7 mouse cellular contexts compared by ENCODE assay signal in genomic region chr10:100152821-100153220, GRCm38 (mm10).
DNase-seq lines count a peak whose midpoint lies in the region; ATAC-seq lines count a peak whose summit lies in the region.

No protein-coding gene starts in this region.

- 61% methylated on average over 5 of the region's 5 CpGs for WGBS in liver, embryonic 11.5 days
- WGBS in hindbrain, embryonic 16.5 days, result 46% methylated on average over 5 of the region's 5 CpGs
- 54% methylated on average over 5 of the region's 5 CpGs for WGBS in midbrain, embryonic 14.5 days

- H3K9me3 ChIP-seq in liver, embryonic 11.5 days (ENCODE audit: control insufficient read depth, low read length), result no peaks in the 10 kb centered on the region
- H3K9me3 ChIP-seq in hindbrain, embryonic 16.5 days (ENCODE audit: control insufficient read depth, low read length), result no peaks in the 10 kb centered on the region
- H3K9me3 ChIP-seq in midbrain, embryonic 14.5 days (ENCODE audit: control insufficient read depth, low read length), result no peaks in the 10 kb centered on the region

- H3K27me3 ChIP-seq in liver, embryonic 11.5 days (replicated peaks; ENCODE audit: control insufficient read depth, insufficient read depth, low read length), result no peaks in the 10 kb centered on the region
- H3K27me3 ChIP-seq in hindbrain, embryonic 16.5 days (replicated peaks; ENCODE audit: control insufficient read depth, insufficient read depth, low read length), result no peaks in the 10 kb centered on the region
- H3K27me3 ChIP-seq in midbrain, embryonic 14.5 days (ENCODE audit: control insufficient read depth, insufficient read depth, low read length), result no peaks in the 10 kb centered on the region

- no peak overlapping the region for H3K27ac ChIP-seq in liver, embryonic 11.5 days (ENCODE audit: low read depth, low read length)
- no peak overlapping the region for H3K27ac ChIP-seq in hindbrain, embryonic 16.5 days (ENCODE audit: low read depth, low read length)
- no peak overlapping the region for H3K27ac ChIP-seq in midbrain, embryonic 14.5 days (replicated peaks; ENCODE audit: low read depth, low read length)

- no peaks in the 10 kb centered on the region for H3K4me1 ChIP-seq in liver, embryonic 11.5 days (replicated peaks; ENCODE audit: control insufficient read depth, insufficient read depth, low read length)
- H3K4me1 ChIP-seq in hindbrain, embryonic 16.5 days (ENCODE audit: control insufficient read depth, insufficient read depth, low read depth, low read length), result no peaks in the 10 kb centered on the region
- H3K4me1 ChIP-seq in midbrain, embryonic 14.5 days (ENCODE audit: control insufficient read depth, insufficient read depth, low read length), result no peaks in the 10 kb centered on the region

- H3K4me2 ChIP-seq in liver, embryonic 11.5 days, result no peak overlapping the region
- H3K4me2 ChIP-seq in hindbrain, embryonic 16.5 days (ENCODE audit: low read length), result no peak overlapping the region
- no peak overlapping the region for H3K4me2 ChIP-seq in midbrain, embryonic 14.5 days (ENCODE audit: low read length)

- no peaks in the 10 kb centered on the region for H3K36me3 ChIP-seq in liver, embryonic 11.5 days (ENCODE audit: control insufficient read depth, insufficient read depth, low read length)
- no peaks in the 10 kb centered on the region for H3K36me3 ChIP-seq in hindbrain, embryonic 16.5 days (ENCODE audit: control insufficient read depth, insufficient read depth, low read length)
- H3K36me3 ChIP-seq in midbrain, embryonic 14.5 days (ENCODE audit: control insufficient read depth, insufficient read depth, low read length), result no peaks in the 10 kb centered on the region

- DNase-seq in liver, embryonic 11.5 days (ENCODE audit: low spot score), result no peak
- no peak for DNase-seq in liver
- DNase-seq in embryo, embryonic 10.5 days (ENCODE audit: low spot score), result peak; percentile 69
- DNase-seq in midbrain, embryonic 14.5 days, result peak; percentile 79
- DNase-seq in spleen, adult 12 weeks (ENCODE audit: low spot score), result no peak

- H3K9ac ChIP-seq in liver, embryonic 11.5 days (ENCODE audit: low read depth, low read length), result no peak overlapping the region
- H3K9ac ChIP-seq in hindbrain, embryonic 16.5 days (ENCODE audit: low read depth, low read length), result no peak overlapping the region
- H3K9ac ChIP-seq in midbrain, embryonic 14.5 days (replicated peaks; ENCODE audit: low read length), result no peak overlapping the region

- peak; percentile 60; the same call in 1 of the 2 replicates for ATAC-seq in liver, embryonic 11.5 days (replicated peaks; ENCODE audit: low FRiP score)
- peak; percentile 88 for ATAC-seq in hindbrain, embryonic 16.5 days
- ATAC-seq in midbrain, embryonic 14.5 days (ENCODE audit: low FRiP score, low TSS enrichment), result peak; percentile 46; the same call in 1 of the 2 replicates
- no peak for ATAC-seq in megakaryocyte, adult 5-6 weeks (ENCODE audit: poor library complexity, severe bottlenecking)

- H3K4me3 ChIP-seq in liver, embryonic 11.5 days (ENCODE audit: low read depth, low read length), result no peak overlapping the region
- no peak overlapping the region for H3K4me3 ChIP-seq in hindbrain, embryonic 16.5 days (ENCODE audit: low read length)
- H3K4me3 ChIP-seq in midbrain, embryonic 14.5 days (replicated peaks; ENCODE audit: low read depth, low read length), result no peak overlapping the region

Comparison
In these comparisons a context has a peak if more than half of its experiments do, and no peak if none do; other contexts are left out.
1. DNase-seq: peak in embryo, embryonic 10.5 days (single experiment) and midbrain, embryonic 14.5 days (single experiment); none in liver, embryonic 11.5 days (single experiment), liver (single experiment) and spleen, adult 12 weeks (single experiment).